18 mouse cellular contexts compared by ENCODE assay signal in genomic region chr19:47699743-47700142, GRCm38 (mm10). TPM values are rescaled to one million over a fixed set of nuclear protein-coding genes. Genes with fewer than 3 reads are reported as not detected.
A peak's percentile ranks its signal among the peaks of the same experiment; 100 is the strongest.
DNase-seq lines count a peak whose midpoint lies in the region; ATAC-seq and TF ChIP-seq lines count a peak whose summit lies in the region.
"Had no signal": no experiment of that assay in that cellular context is flagged by ENCODE, and none has a peak within 500 bp of the region (broad histone marks: within the 10 kb centered on the region; RNA-seq: fewer than 3 reads in every experiment).

No protein-coding gene starts in this region.

- H3K4me2 ChIP-seq in liver, postnatal 0 days (ENCODE audit: low read depth, low read length): no peak overlapping the region
- H3K4me2 ChIP-seq in intestine, embryonic 16.5 days (ENCODE audit: low read depth, low read length): no peak overlapping the region
- H3K4me2 ChIP-seq in hindbrain, postnatal 0 days (ENCODE audit: low read depth, low read length): no peak overlapping the region
- H3K4me2 ChIP-seq: embryonic facial prominence, embryonic 13.5 days; forebrain, embryonic 15.5 days; heart, embryonic 12.5 days; midbrain, embryonic 11.5 days had no signal

- peak; percentile 94 for ATAC-seq in liver, postnatal 0 days
- ATAC-seq in intestine, embryonic 16.5 days: 0 out of 2 replicates have a peak, but pooled peaks have one; percentile 42
- ATAC-seq in hindbrain, postnatal 0 days: no peak
- ATAC-seq: forebrain, embryonic 15.5 days had no signal

- H3K27ac ChIP-seq in liver, postnatal 0 days (ENCODE audit: low read depth): peak overlapping the region; percentile 56
- no peak overlapping the region for H3K27ac ChIP-seq in intestine, embryonic 16.5 days (ENCODE audit: low read length)
- H3K27ac ChIP-seq in hindbrain, postnatal 0 days: no peak overlapping the region
- H3K27ac ChIP-seq: embryonic facial prominence, embryonic 13.5 days; forebrain, embryonic 15.5 days; limb, embryonic 10.5 days had no signal

- TF ChIP-seq CTCF in liver, postnatal 0 days (IDR thresholded peaks at IDR 0.05; ENCODE audit: low read depth): no peak
- TF ChIP-seq CTCF in hindbrain, postnatal 0 days (IDR thresholded peaks at IDR 0.05; ENCODE audit: low read depth): no peak

- 61% methylated on average over 9 of the region's 9 CpGs for WGBS in liver, postnatal 0 days (ENCODE audit: insufficient replicate concordance)
- whole genome bisulfite sequencing in intestine, embryonic 16.5 days: 35% methylated on average over 9 of the region's 9 CpGs
- 70% methylated on average over 9 of the region's 9 CpGs for WGBS in hindbrain, postnatal 0 days

- DNase-seq in liver, postnatal 0 days: no peak
- DNase-seq in liver (no peak), 3T3-L1 (ENCODE audit: low read depth, low spot score) (peak; percentile 97), adipocyte (ENCODE audit: low spot score) (peak; percentile 76)
- DNase-seq in cerebellum, adult 18-20 months: no peak
- no peak for DNase-seq in hindbrain, postnatal 0 days (ENCODE audit: low spot score)
- DNase-seq: cerebellum, postnatal 10 days; gastrocnemius, postnatal 10 days; kidney, adult 9 months; lung, adult 18-20 months; thymus, postnatal 25 days had no signal

- H3K4me1 ChIP-seq in liver, postnatal 0 days (ENCODE audit: insufficient read depth): no peaks in the 10 kb centered on the region
- H3K4me1 ChIP-seq in intestine, embryonic 16.5 days (ENCODE audit: control insufficient read depth, insufficient read depth, low read length): 0 out of 2 replicates have a peak, but pooled peaks cover 4% of the 10 kb centered on the region
- H3K4me1 ChIP-seq in hindbrain, postnatal 0 days (ENCODE audit: insufficient read depth, low read length): no peaks in the 10 kb centered on the region
- H3K4me1 ChIP-seq: forebrain, embryonic 15.5 days; heart, embryonic 12.5 days; limb, embryonic 10.5 days had no signal

- no peaks in the 10 kb centered on the region for H3K27me3 ChIP-seq in liver, postnatal 0 days (ENCODE audit: insufficient read depth, low read length)
- no peaks in the 10 kb centered on the region for H3K27me3 ChIP-seq in intestine, embryonic 16.5 days (replicated peaks; ENCODE audit: control insufficient read depth, insufficient read depth, low read length)
- no peaks in the 10 kb centered on the region for H3K27me3 ChIP-seq in hindbrain, postnatal 0 days (ENCODE audit: insufficient read depth, low read length)
- H3K27me3 ChIP-seq: embryonic facial prominence, embryonic 13.5 days; forebrain, embryonic 15.5 days; heart, embryonic 12.5 days had no signal

- H3K36me3 ChIP-seq in liver, postnatal 0 days (replicated peaks; ENCODE audit: insufficient read depth, low read length): no peaks in the 10 kb centered on the region
- H3K36me3 ChIP-seq in intestine, embryonic 16.5 days (ENCODE audit: control insufficient read depth, insufficient read depth, low read length): no peaks in the 10 kb centered on the region
- no peaks in the 10 kb centered on the region for H3K36me3 ChIP-seq in hindbrain, postnatal 0 days (ENCODE audit: insufficient read depth, low read length)
- H3K36me3 ChIP-seq: embryonic facial prominence, embryonic 13.5 days; forebrain, embryonic 15.5 days; heart, embryonic 12.5 days; limb, embryonic 10.5 days had no signal

- no peak for TF ChIP-seq EP300 in liver, postnatal 0 days (IDR thresholded peaks at IDR 0.05; ENCODE audit: low read depth)

- H3K9ac ChIP-seq in liver, postnatal 0 days (replicated peaks): no peak overlapping the region
- H3K9ac ChIP-seq in intestine, embryonic 16.5 days (ENCODE audit: low read depth, low read length): no peak overlapping the region
- no peak overlapping the region for H3K9ac ChIP-seq in hindbrain, postnatal 0 days (replicated peaks; ENCODE audit: low read length)
- H3K9ac ChIP-seq: embryonic facial prominence, embryonic 13.5 days; forebrain, embryonic 15.5 days; heart, embryonic 12.5 days had no signal

- no peak overlapping the region for H3K4me3 ChIP-seq in liver, postnatal 0 days (ENCODE audit: low read depth, low read length)
- no peak overlapping the region for H3K4me3 ChIP-seq in intestine, embryonic 16.5 days (ENCODE audit: low read length)
- H3K4me3 ChIP-seq in hindbrain, postnatal 0 days (ENCODE audit: low read length): no peak overlapping the region
- H3K4me3 ChIP-seq: embryonic facial prominence, embryonic 13.5 days; forebrain, embryonic 15.5 days; heart, embryonic 12.5 days; limb, embryonic 10.5 days had no signal

- no peaks in the 10 kb centered on the region for H3K9me3 ChIP-seq in liver, postnatal 0 days (ENCODE audit: low read length)
- H3K9me3 ChIP-seq in intestine, embryonic 16.5 days (ENCODE audit: control insufficient read depth, low read length): no peaks in the 10 kb centered on the region
- no peaks in the 10 kb centered on the region for H3K9me3 ChIP-seq in hindbrain, postnatal 0 days (ENCODE audit: low read length)
- H3K9me3 ChIP-seq: embryonic facial prominence, embryonic 13.5 days; forebrain, embryonic 15.5 days; limb, embryonic 10.5 days had no signal

RNA-seq across cellular contexts. Expression of gene Col17a1, which starts 7.8 kb away (rescaled TPM):
- polyA plus RNA-seq in liver, postnatal 0 days (2015; fragmentation: Nextera tagmentation; extraction: Ambion mirVana): 0.11 and 0.14 TPM in 2 replicates
- 0.42 and 0.58 TPM in 2 replicates for polyA plus RNA-seq in intestine, embryonic 16.5 days (2015; fragmentation: Nextera tagmentation; extraction: Ambion mirVana)
- 0.47 and 0.83 TPM in 2 replicates for total RNA-seq in hindbrain, postnatal 0 days (2014; rRNA removed)
- 0.42 and 0.61 TPM in 2 replicates for polyA plus RNA-seq in hindbrain, postnatal 0 days (2015; fragmentation: Nextera tagmentation; extraction: Ambion mirVana)
- total RNA-seq: hematopoietic stem cell, adult 5-6 weeks had no signal

RNA-seq across cellular contexts. Expression of gene Sfr1, which starts 31.7 kb away (rescaled TPM):
- polyA plus RNA-seq in liver, postnatal 0 days (2015; fragmentation: Nextera tagmentation; extraction: Ambion mirVana): 69.3 and 69.6 TPM in 2 replicates
- 187 and 188 TPM in 2 replicates for polyA plus RNA-seq in intestine, embryonic 16.5 days (2015; fragmentation: Nextera tagmentation; extraction: Ambion mirVana)
- 38.9 and 43.2 TPM in 2 replicates for total RNA-seq in hindbrain, postnatal 0 days (2014; rRNA removed)
- polyA plus RNA-seq in hindbrain, postnatal 0 days (2015; fragmentation: Nextera tagmentation; extraction: Ambion mirVana): 188 and 200 TPM in 2 replicates

Comparison
In these comparisons a context has a peak if more than half of its experiments do, and no peak if none do; other contexts are left out.
1. DNase-seq: peak in 3T3-L1 (single experiment) and adipocyte (single experiment); none in liver, postnatal 0 days (single experiment), liver (single experiment), cerebellum, adult 18-20 months (0 of 2) and hindbrain, postnatal 0 days (single experiment).